Mouse (Mus musculus) neural tube, embryonic 12.5 days (tissue): ENCODE data around the gene Ccr9. TPM values are rescaled to one million over a fixed set of nuclear protein-coding genes. Genes with fewer than 3 reads are reported as not detected.
"Not testable (repeated sequence)": the region's sequence is repeated elsewhere in the genome, so short reads cannot be mapped to it uniquely, and the experiment has no call there.

Source experiments
- ATAC-seq: fragments of 200-750 bp; cut with Nextera tagmentation; 2 replicates; pipeline ENCODE4 v1.8.0; 2017; ENCODE audit warnings: low read depth, mild to moderate bottlenecking, moderate TSS enrichment, moderate library complexity; ENCODE audit not compliant: low FRiP score
- H3K27ac ChIP-seq: fragments of 300-500 bp; sonication (generic); 2 replicates; pipeline ENCODE4 v1.5.1; 2016
- H3K27me3 ChIP-seq: fragments of 300-500 bp; sonication (generic); replicated peaks from 2 replicates; pipeline ENCODE4 v1.6.1; 2016; ENCODE audit warnings: mild to moderate bottlenecking
- H3K36me3 ChIP-seq: fragments of 300-500 bp; sonication (generic); 2 replicates; pipeline ENCODE4 v1.6.1; 2016; ENCODE audit warnings: mild to moderate bottlenecking
- H3K4me1 ChIP-seq: fragments of 300-500 bp; sonication (generic); 2 replicates; pipeline ENCODE4 v1.6.1; 2016
- H3K4me2 ChIP-seq: fragments of 300-500 bp; sonication (generic); replicated peaks from 2 replicates; pipeline ENCODE4 v1.6.1; 2016; ENCODE audit warnings: mild to moderate bottlenecking
- H3K4me3 ChIP-seq: fragments of 300-500 bp; sonication (generic); 2 replicates; pipeline ENCODE4 v1.5.1; 2016
- H3K9ac ChIP-seq: fragments of 300-500 bp; sonication (generic); 2 replicates; pipeline ENCODE4 v1.6.1; 2016; ENCODE audit warnings: mild to moderate bottlenecking
- H3K9me3 ChIP-seq: fragments of 300-500 bp; sonication (generic); 2 replicates; pipeline ENCODE4 v1.6.1; 2016; ENCODE audit warnings: mild to moderate bottlenecking
- WGBS: fragments of 180-500 bp; shearing (Covaris S2); methylation state at CpG from one replicate; pipeline ENCODE4 v1.1.7; 2016; 5-methylcytosine and 5-hydroxymethylcytosine counted together
- polyA plus RNA-seq: library from polyadenylated mRNA; unstranded; fragments of >200 nt; fragmentation: Nextera tagmentation; extraction: Ambion mirVana; gene quantifications from 2 replicates; pipeline ENCODE4 v1.2.1, GENCODE M21; 2016

Ccr9 gene
- polyA plus RNA-seq, 1 experiment from 2014 or later = 0.08 TPM

GRCm38 (mm10) chr9:123766996-123767395, 88.8 kb downstream of the Ccr9 start:
- Histone ChIP-seq H3K9ac (no peak overlapping the region), H3K36me3 (no peaks in the 10 kb centered on the region), H3K4me3 (no peak overlapping the region), H3K4me1 (no peaks in the 10 kb centered on the region), H3K27ac (no peak overlapping the region), H3K4me2 (no peak overlapping the region), H3K27me3 (no peaks in the 10 kb centered on the region), H3K9me3 (no peaks in the 10 kb centered on the region)
- 92% methylated on average over 3 of the region's 3 CpGs for WGBS
- no peak for ATAC-seq

GRCm38 (mm10) chr9:123768443-123768842, 90.2 kb downstream of the Ccr9 start:
- Histone ChIP-seq H3K9ac (no peak overlapping the region), H3K4me3 (no peak overlapping the region), H3K4me2 (no peak overlapping the region), H3K27ac (no peak overlapping the region), H3K9me3 (no peaks in the 10 kb centered on the region), H3K4me1 (no peaks in the 10 kb centered on the region), H3K36me3 (no peaks in the 10 kb centered on the region), H3K27me3 (no peaks in the 10 kb centered on the region)
- WGBS = 86% methylated on average over 1 of the region's 1 CpGs
- no peak for ATAC-seq

- WGBS = 69% methylated on average over 6 of the region's 6 CpGs
- H3K4me2 ChIP-seq = no peak overlapping the region
- H3K4me3 ChIP-seq = no peak overlapping the region
- H3K9ac ChIP-seq = no peak overlapping the region
- H3K27ac ChIP-seq = no peak overlapping the region
- no peaks in the 10 kb centered on the region for H3K27me3 ChIP-seq
- no peaks in the 10 kb centered on the region for H3K9me3 ChIP-seq
- no peaks in the 10 kb centered on the region for H3K36me3 ChIP-seq
- H3K4me1 ChIP-seq = no peaks in the 10 kb centered on the region
- ATAC-seq = no peak
Measured at GRCm38 (mm10) chr9:123769532-123769931, 91.3 kb downstream of the Ccr9 start.

GRCm38 (mm10) chr9:123773299-123773698, 95.1 kb downstream of the Ccr9 start:
- ATAC-seq, H3K4me3 ChIP-seq, H3K9ac ChIP-seq, H3K27ac ChIP-seq, H3K4me2 ChIP-seq, H3K36me3 ChIP-seq, H3K27me3 ChIP-seq, H3K4me1 ChIP-seq, H3K9me3 ChIP-seq: not testable (repeated sequence)
- WGBS = 38% methylated on average over 2 of the region's 2 CpGs

- ATAC-seq = no peak
- Histone ChIP-seq H3K27me3 (no peaks in the 10 kb centered on the region), H3K9ac (no peak overlapping the region), H3K4me1 (no peaks in the 10 kb centered on the region), H3K27ac (no peak overlapping the region), H3K9me3 (peaks cover 2% of the 10 kb centered on the region; the same call in 1 of the 2 replicates), H3K4me2 (no peak overlapping the region), H3K4me3 (no peak overlapping the region), H3K36me3 (peaks cover 27% of the 10 kb centered on the region)
- 73% methylated on average over 4 of the region's 4 CpGs for WGBS
Measured at GRCm38 (mm10) chr9:123788855-123789529, 110.8 kb downstream of the Ccr9 start.

- no peak for ATAC-seq
- Histone ChIP-seq H3K27ac (no peak overlapping the region), H3K36me3 (peaks cover 34% of the 10 kb centered on the region), H3K4me3 (no peak overlapping the region), H3K4me2 (no peak overlapping the region), H3K27me3 (no peaks in the 10 kb centered on the region), H3K9ac (no peak overlapping the region), H3K4me1 (no peaks in the 10 kb centered on the region), H3K9me3 (no peaks in the 10 kb centered on the region)
- 74% methylated on average over 3 of the region's 3 CpGs for WGBS
Measured at GRCm38 (mm10) chr9:123796174-123796573, 117.9 kb downstream of the Ccr9 start.

GRCm38 (mm10) chr9:123801527-123801926, 123.3 kb downstream of the Ccr9 start:
- no peak overlapping the region for H3K9ac ChIP-seq
- H3K36me3 ChIP-seq = peaks cover 14% of the 10 kb centered on the region
- no peaks in the 10 kb centered on the region for H3K4me1 ChIP-seq
- no peak overlapping the region for H3K4me3 ChIP-seq
- H3K9me3 ChIP-seq = no peaks in the 10 kb centered on the region
- H3K27me3 ChIP-seq = no peaks in the 10 kb centered on the region
- WGBS = 92% methylated on average over 1 of the region's 1 CpGs
- no peak for ATAC-seq
- no peak overlapping the region for H3K4me2 ChIP-seq
- no peak overlapping the region for H3K27ac ChIP-seq

GRCm38 (mm10) chr9:123802421-123802820, 124.2 kb downstream of the Ccr9 start:
- Histone ChIP-seq H3K9me3 (no peaks in the 10 kb centered on the region), H3K9ac (no peak overlapping the region), H3K4me1 (no peaks in the 10 kb centered on the region), H3K4me3 (no peak overlapping the region), H3K4me2 (no peak overlapping the region), H3K27me3 (no peaks in the 10 kb centered on the region), H3K27ac (no peak overlapping the region), H3K36me3 (peaks cover 10% of the 10 kb centered on the region)
- 94% methylated on average over 2 of the region's 2 CpGs for WGBS
- ATAC-seq = no peak

GRCm38 (mm10) chr9:123802896-123803295, 124.7 kb downstream of the Ccr9 start:
- no peak overlapping the region for H3K27ac ChIP-seq
- no peak for ATAC-seq
- no peak overlapping the region for H3K9ac ChIP-seq
- peaks cover 10% of the 10 kb centered on the region for H3K36me3 ChIP-seq
- H3K9me3 ChIP-seq = no peaks in the 10 kb centered on the region
- no peak overlapping the region for H3K4me3 ChIP-seq
- no peak overlapping the region for H3K4me2 ChIP-seq
- no peaks in the 10 kb centered on the region for H3K27me3 ChIP-seq
- H3K4me1 ChIP-seq = no peaks in the 10 kb centered on the region

GRCm38 (mm10) chr9:123805241-123805640, 127.0 kb downstream of the Ccr9 start:
- no peak overlapping the region for H3K4me2 ChIP-seq
- no peaks in the 10 kb centered on the region for H3K4me1 ChIP-seq
- no peak overlapping the region for H3K4me3 ChIP-seq
- no peaks in the 10 kb centered on the region for H3K27me3 ChIP-seq
- WGBS = 90% methylated on average over 2 of the region's 2 CpGs
- ATAC-seq = no peak
- peaks cover 13% of the 10 kb centered on the region for H3K36me3 ChIP-seq
- H3K27ac ChIP-seq = no peak overlapping the region
- no peak overlapping the region for H3K9ac ChIP-seq
- H3K9me3 ChIP-seq = no peaks in the 10 kb centered on the region

- 95% methylated on average over 5 of the region's 5 CpGs for WGBS
- no peaks in the 10 kb centered on the region for H3K27me3 ChIP-seq
- no peak within 1 kb of the TSS for H3K27ac ChIP-seq
- H3K4me2 ChIP-seq = no peak within 1 kb of the TSS
- no peak for ATAC-seq
- H3K4me1 ChIP-seq = no peaks in the 10 kb centered on the region
- no peaks in the 10 kb centered on the region for H3K9me3 ChIP-seq
- no peak within 1 kb of the TSS for H3K9ac ChIP-seq
- H3K4me3 ChIP-seq = no peak within 1 kb of the TSS
- H3K36me3 ChIP-seq = peaks cover 7% of the 10 kb centered on the region
Measured at GRCm38 (mm10) chr9:123806267-123806666, 128.0 kb downstream of the Ccr9 start, which contains the start of gene Cxcr6. Gene Cxcr6 (plus strand): TSS chr9:123806475.

GRCm38 (mm10) chr9:123808583-123808982, 130.3 kb downstream of the Ccr9 start:
- no peak overlapping the region for H3K4me2 ChIP-seq
- no peak overlapping the region for H3K27ac ChIP-seq
- WGBS = 76% methylated on average over 7 of the region's 7 CpGs
- no peaks in the 10 kb centered on the region for H3K4me1 ChIP-seq
- H3K4me3 ChIP-seq = no peak overlapping the region
- no peaks in the 10 kb centered on the region for H3K9me3 ChIP-seq
- ATAC-seq = no peak
- peaks cover 10% of the 10 kb centered on the region for H3K36me3 ChIP-seq
- no peak overlapping the region for H3K9ac ChIP-seq
- H3K27me3 ChIP-seq = no peaks in the 10 kb centered on the region

- Histone ChIP-seq H3K4me2 (no peak overlapping the region), H3K9ac (no peak overlapping the region), H3K27me3 (no peaks in the 10 kb centered on the region), H3K9me3 (no peaks in the 10 kb centered on the region), H3K36me3 (peaks cover 17% of the 10 kb centered on the region), H3K27ac (no peak overlapping the region), H3K4me3 (no peak overlapping the region), H3K4me1 (no peaks in the 10 kb centered on the region)
- ATAC-seq = no peak
- WGBS = 99% methylated on average over 3 of the region's 3 CpGs
Measured at GRCm38 (mm10) chr9:123811831-123812230, 133.6 kb downstream of the Ccr9 start.
